Mouse (Mus musculus): Measurements from ENCODE around the gene Gm49320. TPM values are rescaled to one million over a fixed set of nuclear protein-coding genes. Genes with fewer than 3 reads are reported as not detected.
A peak's percentile ranks its signal among the peaks of the same experiment; 100 is the strongest.

Gm49320 gene
- polyA plus RNA-seq, 1 experiment from 2014 or later = 0.07 TPM

- Histone ChIP-seq H3K27me3 (ENCODE audit: control insufficient read depth, insufficient read depth, low read length) (peaks cover 65% of the 10 kb centered on the region), H3K9ac (ENCODE audit: low read depth, low read length) (peak within 1 kb of the TSS; percentile 62)
- no peak for ATAC-seq (replicated peaks; ENCODE audit: insufficient number of reproducible peaks, low FRiP score, low TSS enrichment)
Observed at GRCm38 (mm10) chr8:4216791-4217621, 21.7 kb upstream of the Gm49320 start, which contains the start of gene Prr36. Gene Prr36, minus strand, starts transcription at chr8:4217459.

DNA sequence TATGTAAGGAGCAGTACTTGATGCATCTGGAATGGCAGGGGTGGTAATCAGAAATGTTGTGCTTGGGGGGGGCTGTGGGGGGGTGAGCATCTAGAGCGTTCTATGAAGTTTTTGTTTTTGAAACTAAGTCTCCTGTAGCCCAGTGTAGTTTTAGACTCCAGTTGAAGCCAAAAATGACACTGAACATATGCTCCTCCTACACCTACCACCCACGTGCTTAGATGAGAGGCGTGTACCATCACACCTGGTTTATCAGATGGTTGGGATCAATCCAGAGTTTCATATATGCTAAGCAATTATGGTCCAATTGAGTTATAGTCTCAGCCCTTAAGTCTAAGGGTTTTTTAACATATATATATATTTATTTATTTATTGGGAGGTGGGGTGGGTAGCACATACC lies 19.0 kb upstream of the Gm49320 start:
- Histone ChIP-seq H3K27ac (ENCODE audit: low read depth, low read length) (no peak overlapping the region), H3K4me1 (ENCODE audit: control insufficient read depth, insufficient read depth, low read length) (peaks cover 5% of the 10 kb centered on the region; the same call in 1 of the 2 replicates), H3K9me3 (replicated peaks; ENCODE audit: control insufficient read depth, low read length) (no peaks in the 10 kb centered on the region), H3K4me3 (ENCODE audit: low read depth, low read length) (no peak overlapping the region), H3K9ac (ENCODE audit: low read depth, low read length) (no peak overlapping the region), H3K36me3 (ENCODE audit: control insufficient read depth, insufficient read depth, low read length) (no peaks in the 10 kb centered on the region), H3K4me2 (no peak overlapping the region), H3K27me3 (ENCODE audit: control insufficient read depth, insufficient read depth, low read length) (peaks cover 46% of the 10 kb centered on the region)
- ATAC-seq (replicated peaks; ENCODE audit: insufficient number of reproducible peaks, low FRiP score, low TSS enrichment) = no peak
- 82% methylated on average over 3 of the region's 3 CpGs for WGBS (ENCODE audit: insufficient replicate concordance)

More at GRCm38 (mm10) chr8:4216791-4217621, 21.7 kb upstream of the Gm49320 start, which contains the start of gene Prr36:
- Histone ChIP-seq H3K4me3 (ENCODE audit: low read depth, low read length) (peak within 1 kb of the TSS; percentile 53), H3K9me3 (replicated peaks; ENCODE audit: control insufficient read depth, low read length) (no peaks in the 10 kb centered on the region), H3K4me1 (ENCODE audit: control insufficient read depth, insufficient read depth, low read length) (peaks cover 9% of the 10 kb centered on the region; the same call in 1 of the 2 replicates), H3K36me3 (ENCODE audit: control insufficient read depth, insufficient read depth, low read length) (no peaks in the 10 kb centered on the region), H3K27ac (ENCODE audit: low read depth, low read length) (no peak within 1 kb of the TSS), H3K4me2 (peak within 1 kb of the TSS; percentile 94)
- WGBS (ENCODE audit: insufficient replicate concordance) = 4% methylated on average over 44 of the region's 44 CpGs

DNA sequence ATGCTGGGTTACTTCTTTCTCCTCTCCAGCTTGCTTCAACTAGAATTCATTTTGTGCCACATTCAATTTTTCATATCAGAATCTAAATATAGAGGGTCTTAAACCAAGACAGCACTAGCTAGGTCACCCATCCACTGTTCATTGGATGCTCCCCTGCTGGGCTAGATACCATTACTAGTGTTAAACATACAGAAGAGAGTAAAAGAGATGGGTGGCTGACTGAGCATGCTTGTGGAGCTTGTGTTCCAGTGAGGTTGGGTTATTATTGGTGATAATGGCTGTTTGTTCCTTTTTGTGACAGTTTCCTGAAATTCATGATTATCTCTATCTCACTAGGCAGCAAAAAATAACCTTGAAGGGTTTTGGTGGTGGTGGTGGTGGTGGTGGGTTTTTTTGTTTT lies 16.6 kb upstream of the Gm49320 start:
- Histone ChIP-seq H3K4me2 (no peak overlapping the region), H3K27ac (ENCODE audit: low read depth, low read length) (no peak overlapping the region), H3K9me3 (replicated peaks; ENCODE audit: control insufficient read depth, low read length) (no peaks in the 10 kb centered on the region), H3K4me1 (ENCODE audit: control insufficient read depth, insufficient read depth, low read length) (peaks cover 2% of the 10 kb centered on the region; the same call in 1 of the 2 replicates), H3K9ac (ENCODE audit: low read depth, low read length) (no peak overlapping the region), H3K4me3 (ENCODE audit: low read depth, low read length) (no peak overlapping the region), H3K27me3 (ENCODE audit: control insufficient read depth, insufficient read depth, low read length) (peaks cover 38% of the 10 kb centered on the region), H3K36me3 (ENCODE audit: control insufficient read depth, insufficient read depth, low read length) (no peaks in the 10 kb centered on the region)
- no peak for ATAC-seq (replicated peaks; ENCODE audit: insufficient number of reproducible peaks, low FRiP score, low TSS enrichment)

- Histone ChIP-seq H3K4me2 (peak overlapping the region; percentile 59), H3K4me1 (ENCODE audit: control insufficient read depth, insufficient read depth, low read length) (no peaks in the 10 kb centered on the region), H3K36me3 (ENCODE audit: control insufficient read depth, insufficient read depth, low read length) (no peaks in the 10 kb centered on the region), H3K27ac (ENCODE audit: low read depth, low read length) (no peak overlapping the region), H3K4me3 (ENCODE audit: low read depth, low read length) (peak overlapping the region; percentile 21; the same call in 1 of the 2 replicates), H3K9me3 (replicated peaks; ENCODE audit: control insufficient read depth, low read length) (no peaks in the 10 kb centered on the region), H3K27me3 (ENCODE audit: control insufficient read depth, insufficient read depth, low read length) (peaks cover 31% of the 10 kb centered on the region), H3K9ac (ENCODE audit: low read depth, low read length) (no peak overlapping the region)
- 18% methylated on average over 4 of the region's 4 CpGs for WGBS (ENCODE audit: insufficient replicate concordance)
- no peak; the same call in 1 of the 2 replicates for ATAC-seq (replicated peaks; ENCODE audit: insufficient number of reproducible peaks, low FRiP score, low TSS enrichment)
Observed at GRCm38 (mm10) chr8:4226323-4226722, 12.3 kb upstream of the Gm49320 start.

DNA sequence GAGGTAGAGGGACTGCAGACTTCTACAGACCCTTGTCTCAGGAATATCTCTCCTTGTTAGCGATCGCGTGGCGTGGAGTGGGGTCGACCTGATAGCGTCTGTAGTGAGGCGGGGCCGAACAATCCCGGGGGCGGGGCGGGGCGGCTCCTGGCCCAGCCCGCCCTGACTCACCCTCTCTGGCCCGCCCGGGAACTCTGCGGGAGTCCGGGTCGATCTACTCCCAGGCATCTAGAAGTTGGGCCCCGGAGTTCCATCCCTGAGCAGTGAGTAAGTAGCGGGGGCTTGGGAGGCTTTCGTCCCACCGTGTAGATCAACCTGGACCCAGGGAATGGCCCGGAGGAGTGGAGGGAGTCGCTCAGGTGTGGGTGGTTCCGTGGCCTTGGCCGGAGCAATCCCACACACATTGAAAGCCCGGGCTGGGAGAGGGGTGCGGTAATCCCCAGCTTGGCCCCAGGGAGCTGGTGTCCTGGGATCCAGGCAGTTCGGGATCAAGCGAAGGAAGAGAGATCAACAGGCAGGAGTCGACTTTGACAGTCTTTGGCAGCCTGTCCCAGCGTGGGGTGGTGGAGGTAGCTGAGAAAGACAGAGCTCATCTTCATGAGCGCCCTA lies 11.8 kb upstream of the Gm49320 start, which contains the start of gene Lrrc8e:
Lrrc8e (plus strand) TSS at position 89 of the 609 bp plus-strand sequence.
- Histone ChIP-seq H3K36me3 (ENCODE audit: control insufficient read depth, insufficient read depth, low read length) (no peaks in the 10 kb centered on the region), H3K4me2 (peak within 1 kb of the TSS; percentile 59), H3K9ac (ENCODE audit: low read depth, low read length) (no peak within 1 kb of the TSS), H3K4me3 (ENCODE audit: low read depth, low read length) (peak within 1 kb of the TSS; percentile 21), H3K4me1 (ENCODE audit: control insufficient read depth, insufficient read depth, low read length) (no peaks in the 10 kb centered on the region), H3K9me3 (replicated peaks; ENCODE audit: control insufficient read depth, low read length) (no peaks in the 10 kb centered on the region), H3K27me3 (ENCODE audit: control insufficient read depth, insufficient read depth, low read length) (peaks cover 31% of the 10 kb centered on the region), H3K27ac (ENCODE audit: low read depth, low read length) (no peak within 1 kb of the TSS)
- ATAC-seq (replicated peaks; ENCODE audit: insufficient number of reproducible peaks, low FRiP score, low TSS enrichment) = peak; percentile 63
- 4% methylated on average over 33 of the region's 33 CpGs for WGBS (ENCODE audit: insufficient replicate concordance)

GRCm38 (mm10) chr8:4227919-4228318 lies 10.7 kb upstream of the Gm49320 start:
- no peak overlapping the region for H3K27ac ChIP-seq (ENCODE audit: low read depth, low read length)
- peaks cover 31% of the 10 kb centered on the region for H3K27me3 ChIP-seq (ENCODE audit: control insufficient read depth, insufficient read depth, low read length)
- H3K4me2 ChIP-seq = no peak overlapping the region
- no peak for ATAC-seq (replicated peaks; ENCODE audit: insufficient number of reproducible peaks, low FRiP score, low TSS enrichment)
- no peak overlapping the region for H3K9ac ChIP-seq (ENCODE audit: low read depth, low read length)
- 83% methylated on average over 4 of the region's 4 CpGs for WGBS (ENCODE audit: insufficient replicate concordance)
- no peaks in the 10 kb centered on the region for H3K36me3 ChIP-seq (ENCODE audit: control insufficient read depth, insufficient read depth, low read length)
- H3K9me3 ChIP-seq (replicated peaks; ENCODE audit: control insufficient read depth, low read length) = no peaks in the 10 kb centered on the region
- H3K4me1 ChIP-seq (ENCODE audit: control insufficient read depth, insufficient read depth, low read length) = no peaks in the 10 kb centered on the region
- no peak overlapping the region for H3K4me3 ChIP-seq (ENCODE audit: low read depth, low read length)

GRCm38 (mm10) chr8:4229784-4230183 lies 8.9 kb upstream of the Gm49320 start:
- peaks cover 29% of the 10 kb centered on the region for H3K27me3 ChIP-seq (ENCODE audit: control insufficient read depth, insufficient read depth, low read length)
- WGBS (ENCODE audit: insufficient replicate concordance) = 63% methylated on average over 5 of the region's 5 CpGs
- no peak for ATAC-seq (replicated peaks; ENCODE audit: insufficient number of reproducible peaks, low FRiP score, low TSS enrichment)

DNA sequence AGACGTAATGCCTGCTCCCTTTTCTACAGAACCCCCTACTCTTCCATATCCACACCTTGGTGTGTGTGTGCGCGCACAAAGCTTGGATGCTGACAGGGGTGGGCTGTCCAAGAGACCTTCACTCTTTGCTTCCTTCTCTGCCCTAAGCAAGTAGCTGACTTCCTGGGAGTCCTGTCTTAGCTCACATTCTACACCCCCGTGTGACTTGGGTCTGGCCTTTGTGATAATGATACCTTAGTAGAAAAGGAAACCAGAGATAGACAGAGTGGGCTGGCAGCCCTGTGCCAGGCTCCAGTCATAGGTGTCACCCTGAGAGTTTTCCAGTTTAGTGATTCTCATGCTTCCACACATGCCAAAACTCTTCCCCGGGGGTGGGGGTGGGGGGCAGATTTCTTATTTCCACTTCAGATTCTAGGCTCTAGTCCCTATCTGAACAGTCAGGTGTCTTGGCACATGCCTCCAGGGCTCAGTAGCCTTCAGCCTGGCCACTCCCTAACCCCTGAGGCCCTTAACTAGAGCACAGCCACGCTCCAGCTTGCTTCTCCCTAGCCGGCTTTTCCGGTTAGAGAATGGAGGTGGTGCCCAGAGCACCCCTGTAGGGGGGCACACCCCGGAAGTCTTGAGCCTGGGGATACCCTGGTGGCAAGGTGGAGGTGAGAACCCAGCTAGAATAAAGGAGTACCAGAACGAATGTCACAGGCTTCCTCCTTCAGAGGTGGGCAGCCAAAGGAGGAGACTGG lies 7.9 kb upstream of the Gm49320 start:
- Histone ChIP-seq H3K4me1 (ENCODE audit: control insufficient read depth, insufficient read depth, low read length) (no peaks in the 10 kb centered on the region), H3K36me3 (ENCODE audit: control insufficient read depth, insufficient read depth, low read length) (no peaks in the 10 kb centered on the region), H3K4me2 (no peak overlapping the region), H3K9ac (ENCODE audit: low read depth, low read length) (no peak overlapping the region), H3K27ac (ENCODE audit: low read depth, low read length) (no peak overlapping the region), H3K27me3 (ENCODE audit: control insufficient read depth, insufficient read depth, low read length) (peaks cover 32% of the 10 kb centered on the region), H3K4me3 (ENCODE audit: low read depth, low read length) (no peak overlapping the region), H3K9me3 (replicated peaks; ENCODE audit: control insufficient read depth, low read length) (no peaks in the 10 kb centered on the region)
- ATAC-seq (replicated peaks; ENCODE audit: insufficient number of reproducible peaks, low FRiP score, low TSS enrichment) = no peak
- WGBS (ENCODE audit: insufficient replicate concordance) = 54% methylated on average over 10 of the region's 10 CpGs

More at GRCm38 (mm10) chr8:4229784-4230183, 8.9 kb upstream of the Gm49320 start:
- Histone ChIP-seq H3K4me2 (no peak overlapping the region), H3K4me1 (ENCODE audit: control insufficient read depth, insufficient read depth, low read length) (no peaks in the 10 kb centered on the region), H3K36me3 (ENCODE audit: control insufficient read depth, insufficient read depth, low read length) (no peaks in the 10 kb centered on the region), H3K9me3 (replicated peaks; ENCODE audit: control insufficient read depth, low read length) (no peaks in the 10 kb centered on the region), H3K9ac (ENCODE audit: low read depth, low read length) (no peak overlapping the region), H3K27ac (ENCODE audit: low read depth, low read length) (no peak overlapping the region), H3K4me3 (ENCODE audit: low read depth, low read length) (no peak overlapping the region)

All from heart, embryonic 11.5 days (tissue).